Mouse (Mus musculus): ENCODE measurements at regions not wholly inside any gene's neighbourhood (a gene's known extent, or its start where the extent isn't known, plus 50 kb on each side); places are given as distances from the start of the nearest gene placed in this dataset.

DNA sequence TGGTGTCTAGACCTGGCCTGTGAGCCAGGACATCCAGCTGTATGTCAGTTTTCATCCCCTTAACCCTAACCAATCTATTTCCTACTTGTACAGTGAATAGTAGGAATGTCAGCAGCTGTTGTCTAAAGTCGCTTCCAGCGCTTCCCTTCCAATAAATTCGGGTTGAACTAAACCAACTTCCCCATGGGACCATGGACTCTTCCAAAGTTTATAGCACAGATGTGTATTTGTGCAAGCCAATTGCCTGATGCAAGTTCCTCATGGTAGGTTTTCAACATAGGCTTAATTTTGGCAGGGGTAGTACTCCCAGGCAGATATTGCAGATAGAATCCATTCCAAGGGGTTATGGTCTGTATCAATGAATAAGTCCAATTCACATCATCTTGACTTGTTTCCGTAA lies 161.1 kb downstream of the Edem1 start:
- no peaks in the 10 kb centered on the region for H3K27me3 ChIP-seq (ENCODE audit: control insufficient read depth, insufficient read depth, low read length)
- no peak for TF ChIP-seq POLR2A (IDR thresholded peaks at IDR 0.05; ENCODE audit: low read depth, low read length)
- no peak for TF ChIP-seq CTCF (IDR thresholded peaks at IDR 0.05; ENCODE audit: extremely low read depth, insufficient read depth, insufficient read length, insufficient replicate concordance)
- 90% methylated on average over 4 of the region's 4 CpGs for WGBS
- H3K4me1 ChIP-seq (ENCODE audit: control insufficient read depth, insufficient read depth, insufficient read length): no peaks in the 10 kb centered on the region
- no peaks in the 10 kb centered on the region for H3K36me3 ChIP-seq (ENCODE audit: control insufficient read depth, insufficient read depth, low read length)
- DNase-seq (ENCODE audit: low read depth in 1 of 2, low spot score in 2 of 2): no peak
- H3K4me3 ChIP-seq (ENCODE audit: extremely low read depth, insufficient read depth, insufficient read length): no peak overlapping the region
- H3K27ac ChIP-seq (ENCODE audit: insufficient read depth, low read length): no peak overlapping the region

DNA sequence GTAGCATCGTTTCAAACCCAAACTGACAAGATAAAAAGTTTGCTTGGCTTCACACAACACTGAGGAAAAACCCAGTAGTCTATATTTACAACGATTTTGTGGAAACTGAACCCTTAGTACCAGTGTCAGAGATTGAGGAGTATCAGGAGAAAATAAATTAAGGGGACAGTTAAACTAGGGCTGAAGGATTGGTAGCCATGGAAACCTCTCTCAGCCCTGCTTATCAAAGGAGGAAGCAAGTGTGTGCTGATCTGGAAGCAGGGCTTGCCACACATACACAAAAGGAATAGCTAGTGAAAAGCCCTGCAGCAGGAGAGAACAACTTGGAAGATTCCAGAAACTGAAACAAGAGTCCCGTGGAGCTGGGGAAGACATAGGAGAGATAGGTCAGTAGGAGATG lies 165.3 kb downstream of the Edem1 start:
- no peak overlapping the region for H3K4me3 ChIP-seq (ENCODE audit: extremely low read depth, insufficient read depth, insufficient read length)
- no peaks in the 10 kb centered on the region for H3K27me3 ChIP-seq (ENCODE audit: control insufficient read depth, insufficient read depth, low read length)
- TF ChIP-seq POLR2A (IDR thresholded peaks at IDR 0.05; ENCODE audit: low read depth, low read length) (no peak), CTCF (IDR thresholded peaks at IDR 0.05; ENCODE audit: extremely low read depth, insufficient read depth, insufficient read length, insufficient replicate concordance) (no peak)
- DNase-seq (ENCODE audit: low read depth in 1 of 2, low spot score in 2 of 2): no peak
- H3K27ac ChIP-seq (ENCODE audit: insufficient read depth, low read length): no peak overlapping the region
- 52% methylated on average over 3 of the region's 3 CpGs for whole genome bisulfite sequencing
- no peaks in the 10 kb centered on the region for H3K4me1 ChIP-seq (ENCODE audit: control insufficient read depth, insufficient read depth, insufficient read length)
- H3K36me3 ChIP-seq (ENCODE audit: control insufficient read depth, insufficient read depth, low read length): no peaks in the 10 kb centered on the region

DNA sequence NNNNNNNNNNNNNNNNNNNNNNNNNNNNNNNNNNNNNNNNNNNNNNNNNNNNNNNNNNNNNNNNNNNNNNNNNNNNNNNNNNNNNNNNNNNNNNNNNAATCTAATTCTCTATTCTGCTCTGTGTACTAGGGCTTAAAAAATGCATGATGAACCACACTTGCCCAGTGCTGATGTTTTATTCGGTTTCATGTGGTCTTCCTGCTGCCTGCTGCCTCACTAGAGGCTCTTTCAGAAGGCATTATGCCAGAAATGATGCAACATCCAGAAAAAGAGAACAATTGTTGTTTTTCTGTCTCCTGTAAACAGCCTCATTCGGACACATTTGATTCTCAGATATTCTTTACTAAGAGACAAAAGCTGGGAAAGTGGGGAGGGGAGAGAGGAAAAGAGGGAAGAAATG lies 176.0 kb downstream of the Edem1 start:
- no peak for DNase-seq (ENCODE audit: low read depth in 1 of 2, low spot score in 2 of 2)
- 63% methylated on average over 2 of the region's 2 CpGs for WGBS
- H3K4me1 ChIP-seq (ENCODE audit: control insufficient read depth, insufficient read depth, insufficient read length): no peaks in the 10 kb centered on the region
- H3K27me3 ChIP-seq (ENCODE audit: control insufficient read depth, insufficient read depth, low read length): no peaks in the 10 kb centered on the region
- no peak overlapping the region for H3K27ac ChIP-seq (ENCODE audit: insufficient read depth, low read length)
- no peak overlapping the region for H3K4me3 ChIP-seq (ENCODE audit: extremely low read depth, insufficient read depth, insufficient read length)
- H3K36me3 ChIP-seq (ENCODE audit: control insufficient read depth, insufficient read depth, low read length): no peaks in the 10 kb centered on the region
- TF ChIP-seq POLR2A (IDR thresholded peaks at IDR 0.05; ENCODE audit: low read depth, low read length): no peak

DNA sequence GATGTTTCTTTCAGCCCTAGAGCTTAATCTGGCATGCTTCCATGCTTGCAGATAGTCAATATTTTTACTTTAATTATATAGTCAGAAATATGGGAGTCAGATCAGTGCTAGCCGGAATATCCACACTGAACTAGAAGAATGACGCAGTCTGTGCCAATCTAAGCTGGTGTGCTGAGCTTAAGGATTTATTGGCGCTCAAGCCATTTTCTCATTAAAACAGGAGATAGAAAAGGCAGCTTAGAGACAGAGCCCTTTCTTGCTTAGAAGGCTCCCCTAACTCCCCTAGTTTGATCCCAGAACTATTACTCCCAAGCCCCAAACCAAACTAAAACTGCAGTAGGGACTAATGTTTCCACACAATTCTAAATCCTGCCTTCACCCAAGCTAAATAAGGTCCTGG lies 180.9 kb downstream of the Edem1 start:
- H3K36me3 ChIP-seq (ENCODE audit: control insufficient read depth, insufficient read depth, low read length): no peaks in the 10 kb centered on the region
- no peak overlapping the region for H3K27ac ChIP-seq (ENCODE audit: insufficient read depth, low read length)
- TF ChIP-seq POLR2A (IDR thresholded peaks at IDR 0.05; ENCODE audit: low read depth, low read length) (no peak), CTCF (IDR thresholded peaks at IDR 0.05; ENCODE audit: extremely low read depth, insufficient read depth, insufficient read length, insufficient replicate concordance) (no peak)
- H3K4me1 ChIP-seq (ENCODE audit: control insufficient read depth, insufficient read depth, insufficient read length): no peaks in the 10 kb centered on the region
- H3K27me3 ChIP-seq (ENCODE audit: control insufficient read depth, insufficient read depth, low read length): no peaks in the 10 kb centered on the region
- WGBS: 95% methylated on average over 3 of the region's 3 CpGs
- no peak overlapping the region for H3K4me3 ChIP-seq (ENCODE audit: extremely low read depth, insufficient read depth, insufficient read length)
- DNase-seq (ENCODE audit: low read depth in 1 of 2, low spot score in 2 of 2): no peak

DNA sequence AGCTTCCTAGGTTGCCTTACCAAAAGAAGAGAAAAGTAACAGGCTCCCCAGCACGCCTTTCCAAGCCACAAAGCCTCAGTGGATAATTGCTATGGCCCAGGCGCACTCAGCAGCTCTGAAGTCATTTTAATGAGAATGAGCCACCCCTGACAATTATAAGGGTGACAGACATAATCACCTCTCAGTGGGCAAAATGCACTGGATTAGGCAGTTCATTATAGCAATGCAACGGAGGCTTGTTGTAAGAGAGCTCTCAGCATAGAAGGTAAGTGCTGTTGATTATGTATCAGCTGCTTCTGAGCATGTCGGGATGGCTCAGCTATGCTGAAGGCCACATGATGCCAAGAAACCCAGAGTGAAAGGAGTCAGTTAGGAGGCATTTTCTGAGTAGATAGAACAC lies 181.4 kb downstream of the Edem1 start:
- DNase-seq (ENCODE audit: low read depth in 1 of 2, low spot score in 2 of 2): no peak
- Histone ChIP-seq H3K4me3 (ENCODE audit: extremely low read depth, insufficient read depth, insufficient read length) (no peak overlapping the region), H3K27me3 (ENCODE audit: control insufficient read depth, insufficient read depth, low read length) (no peaks in the 10 kb centered on the region), H3K27ac (ENCODE audit: insufficient read depth, low read length) (no peak overlapping the region), H3K4me1 (ENCODE audit: control insufficient read depth, insufficient read depth, insufficient read length) (no peaks in the 10 kb centered on the region), H3K36me3 (ENCODE audit: control insufficient read depth, insufficient read depth, low read length) (no peaks in the 10 kb centered on the region)
- WGBS: 79% methylated on average over 4 of the region's 4 CpGs
- TF ChIP-seq CTCF (IDR thresholded peaks at IDR 0.05; ENCODE audit: extremely low read depth, insufficient read depth, insufficient read length, insufficient replicate concordance) (no peak), POLR2A (IDR thresholded peaks at IDR 0.05; ENCODE audit: low read depth, low read length) (no peak)

DNA sequence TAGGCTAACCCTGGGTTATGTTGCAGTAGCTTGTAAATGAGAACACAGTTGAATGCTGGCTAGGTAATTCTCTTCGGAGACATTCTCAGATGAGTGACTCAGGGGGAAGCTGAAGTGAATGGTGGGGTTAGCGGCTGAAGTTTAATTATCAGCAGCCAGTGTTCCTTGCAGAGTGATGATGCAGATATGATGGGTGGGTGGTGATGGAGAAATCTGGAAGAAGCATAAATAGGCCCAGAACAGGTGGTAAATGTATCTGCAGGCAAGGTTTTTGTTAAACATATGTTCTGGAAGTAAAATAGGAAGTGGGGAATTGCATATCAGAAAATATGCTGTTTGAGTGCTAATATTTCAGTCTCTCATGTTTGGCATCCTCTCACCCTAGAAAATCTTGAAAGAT lies 191.3 kb downstream of the Edem1 start:
- TF ChIP-seq POLR2A (IDR thresholded peaks at IDR 0.05; ENCODE audit: low read depth, low read length): no peak
- no peak for TF ChIP-seq CTCF (IDR thresholded peaks at IDR 0.05; ENCODE audit: extremely low read depth, insufficient read depth, insufficient read length, insufficient replicate concordance)
- Histone ChIP-seq H3K27ac (ENCODE audit: insufficient read depth, low read length) (no peak overlapping the region), H3K4me3 (ENCODE audit: extremely low read depth, insufficient read depth, insufficient read length) (no peak overlapping the region), H3K36me3 (ENCODE audit: control insufficient read depth, insufficient read depth, low read length) (no peaks in the 10 kb centered on the region), H3K27me3 (ENCODE audit: control insufficient read depth, insufficient read depth, low read length) (no peaks in the 10 kb centered on the region), H3K4me1 (ENCODE audit: control insufficient read depth, insufficient read depth, insufficient read length) (no peaks in the 10 kb centered on the region)
- DNase-seq (ENCODE audit: low read depth in 1 of 2, low spot score in 2 of 2): no peak
- WGBS: 92% methylated on average over 2 of the region's 2 CpGs

Data from spleen, adult 2 months (tissue).